Mouse (Mus musculus) myocyte (in vitro differentiated cells): ENCODE measurements around the gene Slc38a1. TPM values are rescaled to one million over a fixed set of nuclear protein-coding genes. Genes with fewer than 3 reads are reported as not detected.
A peak's percentile ranks its signal among the peaks of the same experiment; 100 is the strongest.

Experiments
- H3K27me3 ChIP-seq: one replicate; pipeline ENCODE4 v1.6.1; 2011; ENCODE audit not compliant: control insufficient read depth, insufficient read depth, insufficient read length
- H3K36me3 ChIP-seq: one replicate; pipeline ENCODE4 v1.6.1; 2011; ENCODE audit not compliant: control insufficient read depth, insufficient read depth
- H3K4me2 ChIP-seq: one replicate; pipeline ENCODE4 v1.6.1; 2011; ENCODE audit warnings: low read depth, control low read depth
- H3K4me3 ChIP-seq: one replicate; pipeline ENCODE4 v1.5.1; 2011; ENCODE audit warnings: mild to moderate bottlenecking, control low read depth, moderate library complexity
- H3K79me2 ChIP-seq: one replicate; pipeline ENCODE4 v1.6.1; 2011; ENCODE audit not compliant: control insufficient read depth, insufficient read depth
- H3ac ChIP-seq: one replicate; pipeline ENCODE4 v1.6.1; 2011; ENCODE audit not compliant: control insufficient read depth, insufficient read length
- CEBPB ChIP-seq: IDR thresholded peaks from 2 replicates; pipeline ENCODE4 v1.6.1; 2011; ENCODE audit warnings: mild to moderate bottlenecking, moderate library complexity; ENCODE audit not compliant: poor library complexity, insufficient read depth, severe bottlenecking
- E2F4 ChIP-seq: IDR thresholded peaks from one replicate; pipeline ENCODE4 v1.6.1; 2011; ENCODE audit warnings: mild to moderate bottlenecking, control low read depth, moderate library complexity; ENCODE audit not compliant: insufficient read depth
- MAX ChIP-seq: IDR thresholded peaks from one replicate; pipeline ENCODE4 v1.6.1; 2011; ENCODE audit warnings: low read depth, mild to moderate bottlenecking, control low read depth
- MYOD1 ChIP-seq, 3 experiments: IDR thresholded peaks; one replicate each; pipeline ENCODE4 v1.6.1; 2011; ENCODE audit warnings: control low read depth in 2 of 3, low read depth in 2 of 3, mild to moderate bottlenecking in 2 of 3, moderate library complexity in 1 of 3; ENCODE audit not compliant: insufficient read length in 2 of 3, control insufficient read depth in 1 of 3
- MYOG ChIP-seq, 3 experiments: IDR thresholded peaks; one replicate each; pipeline ENCODE4 v1.6.1; 2011; ENCODE audit warnings: control low read depth in 2 of 3, low read depth in 2 of 3, mild to moderate bottlenecking in 2 of 3; ENCODE audit not compliant: insufficient read length in 2 of 3, control insufficient read depth in 1 of 3, insufficient read depth in 1 of 3
- POLR2A ChIP-seq: IDR thresholded peaks from one replicate; pipeline ENCODE4 v1.6.1; 2011; ENCODE audit warnings: low read depth, mild to moderate bottlenecking, control low read depth, moderate library complexity; ENCODE audit not compliant: insufficient read length
- POLR2AphosphoS2 ChIP-seq: IDR thresholded peaks from one replicate; pipeline ENCODE4 v1.6.1; 2011; ENCODE audit warnings: low read depth, control low read depth; ENCODE audit not compliant: insufficient read length
- REST ChIP-seq: IDR thresholded peaks from one replicate; pipeline ENCODE4 v1.6.1; 2011; ENCODE audit warnings: mild to moderate bottlenecking, control low read depth, moderate library complexity; ENCODE audit not compliant: insufficient read depth, insufficient read length
- SRF ChIP-seq: IDR thresholded peaks from one replicate; pipeline ENCODE4 v1.6.1; 2011; ENCODE audit warnings: low read depth; ENCODE audit not compliant: control insufficient read depth, insufficient read length
- TCF12 ChIP-seq: IDR thresholded peaks from one replicate; pipeline ENCODE4 v1.6.1; 2011; ENCODE audit warnings: mild to moderate bottlenecking, control low read depth; ENCODE audit not compliant: poor library complexity, insufficient read depth, severe bottlenecking
- TCF3 ChIP-seq: IDR thresholded peaks from one replicate; pipeline ENCODE4 v1.6.1; 2011; ENCODE audit warnings: low read depth, control low read depth; ENCODE audit not compliant: insufficient read length
- USF1 ChIP-seq: IDR thresholded peaks from one replicate; pipeline ENCODE4 v1.6.1; 2011; ENCODE audit warnings: low read depth, mild to moderate bottlenecking, control low read depth, moderate library complexity
- polyA plus RNA-seq: library from polyadenylated mRNA; unstranded; fragments of >200 nt; fragmentation: generic; extraction: Trizol; gene quantifications from one replicate; pipeline ENCODE4 v1.2.1, GENCODE M21; 2012; ENCODE audit warnings: missing spikeins

Slc38a1 gene
- polyA plus RNA-seq, 1 experiment: 28.5 TPM

GRCm38 (mm10) chr15:96684132-96684830, 41.6 kb upstream of the Slc38a1 start:
- TF ChIP-seq SRF: no peak
- TF ChIP-seq POLR2A: no peak
- no peak for TF ChIP-seq REST
- no peak for TF ChIP-seq TCF12
- no peak for TF ChIP-seq CEBPB
- no peak for TF ChIP-seq MAX
- no peak for TF ChIP-seq MYOG (IDR thresholded peaks at IDR 0.05; ENCODE audit: control insufficient read depth in 1 of 3, insufficient read depth in 1 of 3, insufficient read length in 2 of 3, low read depth in 2 of 3)
- no peak for TF ChIP-seq TCF3
- no peak for TF ChIP-seq E2F4
- no peak for TF ChIP-seq USF1
- TF ChIP-seq MYOD1 (IDR thresholded peaks at IDR 0.05; ENCODE audit: control insufficient read depth in 1 of 3, insufficient read length in 2 of 3, low read depth in 2 of 3): no peak
- TF ChIP-seq POLR2AphosphoS2: no peak
- Histone ChIP-seq H3K4me2 (peak overlapping the region; percentile 76), H3K27me3 (no peaks in the 10 kb centered on the region), H3ac (no peak overlapping the region), H3K36me3 (peaks cover 21% of the 10 kb centered on the region), H3K79me2 (no peaks in the 10 kb centered on the region), H3K4me3 (no peak overlapping the region)

DNA sequence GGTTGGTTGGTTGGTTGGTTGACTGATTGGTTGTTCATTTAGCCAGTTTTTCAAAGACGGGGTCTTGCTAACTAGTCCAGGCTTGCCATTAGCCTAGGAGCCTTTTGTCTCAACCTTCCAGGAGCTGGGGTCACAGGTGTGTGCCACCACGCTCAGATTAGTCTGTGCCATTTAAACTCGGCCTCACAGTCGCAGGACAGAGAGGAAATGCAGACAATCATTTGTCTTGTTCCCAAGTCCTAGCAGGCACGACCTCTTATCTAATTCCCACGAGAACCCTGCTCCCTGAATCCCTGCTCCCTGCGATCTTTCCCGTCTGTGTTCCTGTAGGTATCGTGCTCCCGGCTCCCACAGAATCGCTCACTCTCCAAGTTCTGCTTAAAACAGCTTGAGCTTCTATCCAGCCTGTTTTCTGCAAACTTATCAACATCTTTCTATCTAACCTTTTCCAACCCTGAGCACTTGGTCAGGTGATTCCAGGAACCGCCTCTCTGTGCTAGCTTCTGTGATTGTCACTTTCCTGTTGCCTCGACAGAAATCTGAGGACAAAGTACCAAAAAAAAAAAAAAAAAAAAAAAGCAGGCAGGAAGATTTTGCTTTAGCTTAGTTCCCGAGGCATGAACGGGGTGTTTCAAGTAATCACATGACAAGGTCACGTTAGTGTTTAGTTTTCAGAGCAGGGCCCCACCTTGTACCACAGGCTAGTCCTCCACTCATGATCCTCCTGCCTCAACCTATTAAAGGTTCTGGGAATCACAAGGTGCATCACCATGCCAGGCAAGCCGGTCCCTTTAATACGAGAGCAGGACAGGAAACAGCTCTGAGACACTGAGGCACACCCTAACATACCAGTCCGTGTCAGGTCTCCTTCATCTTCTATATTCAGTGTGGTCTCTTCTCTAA, 36.4 kb upstream of the Slc38a1 start:
- Histone ChIP-seq H3K79me2 (no peaks in the 10 kb centered on the region), H3K36me3 (no peaks in the 10 kb centered on the region), H3K4me2 (no peak overlapping the region), H3K27me3 (no peaks in the 10 kb centered on the region), H3ac (no peak overlapping the region), H3K4me3 (no peak overlapping the region)
- no peak for TF ChIP-seq MAX
- TF ChIP-seq CEBPB: no peak
- no peak for TF ChIP-seq USF1
- no peak for TF ChIP-seq E2F4
- TF ChIP-seq TCF12: no peak
- no peak for TF ChIP-seq SRF
- TF ChIP-seq POLR2AphosphoS2: no peak
- no peak for TF ChIP-seq POLR2A
- no peak for TF ChIP-seq REST
- TF ChIP-seq MYOG (IDR thresholded peaks at IDR 0.05; ENCODE audit: control insufficient read depth in 1 of 3, insufficient read depth in 1 of 3, insufficient read length in 2 of 3, low read depth in 2 of 3): no peak
- no peak for TF ChIP-seq TCF3
- TF ChIP-seq MYOD1 (IDR thresholded peaks at IDR 0.05; ENCODE audit: control insufficient read depth in 1 of 3, insufficient read length in 2 of 3, low read depth in 2 of 3): no peak

GRCm38 (mm10) chr15:96676518-96676917, 33.8 kb upstream of the Slc38a1 start:
- no peak for TF ChIP-seq POLR2A
- no peak for TF ChIP-seq E2F4
- TF ChIP-seq SRF: no peak
- TF ChIP-seq CEBPB: no peak
- TF ChIP-seq MYOD1 (IDR thresholded peaks at IDR 0.05; ENCODE audit: control insufficient read depth in 1 of 3, insufficient read length in 2 of 3, low read depth in 2 of 3): no peak
- TF ChIP-seq TCF3: no peak
- no peak for TF ChIP-seq USF1
- H3K36me3 ChIP-seq: no peaks in the 10 kb centered on the region
- no peak overlapping the region for H3ac ChIP-seq
- peak overlapping the region; percentile 41 for H3K4me2 ChIP-seq
- H3K27me3 ChIP-seq: no peaks in the 10 kb centered on the region
- H3K4me3 ChIP-seq: no peak overlapping the region
- H3K79me2 ChIP-seq: no peaks in the 10 kb centered on the region

- H3K4me2 ChIP-seq: no peak overlapping the region
- no peaks in the 10 kb centered on the region for H3K36me3 ChIP-seq
- no peak for TF ChIP-seq POLR2A
- TF ChIP-seq E2F4: no peak
- TF ChIP-seq CEBPB: no peak
- TF ChIP-seq SRF: no peak
- no peak for TF ChIP-seq POLR2AphosphoS2
- no peak for TF ChIP-seq MYOD1 (IDR thresholded peaks at IDR 0.05; ENCODE audit: control insufficient read depth in 1 of 3, insufficient read length in 2 of 3, low read depth in 2 of 3)
- TF ChIP-seq USF1: no peak
- no peak for TF ChIP-seq TCF3
- no peak for TF ChIP-seq REST
- H3ac ChIP-seq: no peak overlapping the region
- no peaks in the 10 kb centered on the region for H3K79me2 ChIP-seq
- H3K27me3 ChIP-seq: no peaks in the 10 kb centered on the region
- H3K4me3 ChIP-seq: no peak overlapping the region
These were observed 33.0 kb upstream of the Slc38a1 start for GRCm38 (mm10) chr15:96675744-96676143.
